Mouse (Mus musculus) brain, embryonic 14.5 days (tissue): ENCODE data around the gene C1qa. TPM values are rescaled to one million over a fixed set of nuclear protein-coding genes. Genes with fewer than 3 reads are reported as not detected.
A peak's percentile ranks its signal among the peaks of the same experiment; 100 is the strongest.

Experiments
- DNase-seq: peaks from one replicate; pipeline ENCODE4 v3.0.0-alpha.2; 2011; ENCODE audit warnings: low read depth
- CTCF ChIP-seq: fragments of 200-500 bp; IDR thresholded peaks from 2 replicates; pipeline ENCODE4 v1.5.1; 2012; ENCODE audit warnings: inconsistent platforms, mild to moderate bottlenecking, moderate library complexity, borderline replicate concordance; ENCODE audit not compliant: insufficient read depth, insufficient read length; ENCODE audit errors: extremely low read depth
- POLR2A ChIP-seq: fragments of 200-500 bp; IDR thresholded peaks from 2 replicates; pipeline ENCODE4 v1.6.1; 2012; ENCODE audit warnings: mild to moderate bottlenecking, inconsistent platforms, borderline replicate concordance; ENCODE audit not compliant: poor library complexity, insufficient read depth, insufficient read length, severe bottlenecking; ENCODE audit errors: extremely low read depth
- polyA plus RNA-seq: library from polyadenylated mRNA; depleted of rRNA; stranded (reverse); fragments of >200 nt; gene quantifications from 2 replicates; pipeline ENCODE4 v1.2.3, GENCODE M21; 2012; rRNA removed

Gene C1qa
- polyA plus RNA-seq: 14.2 and 14.9 TPM in 2 replicates

DNA sequence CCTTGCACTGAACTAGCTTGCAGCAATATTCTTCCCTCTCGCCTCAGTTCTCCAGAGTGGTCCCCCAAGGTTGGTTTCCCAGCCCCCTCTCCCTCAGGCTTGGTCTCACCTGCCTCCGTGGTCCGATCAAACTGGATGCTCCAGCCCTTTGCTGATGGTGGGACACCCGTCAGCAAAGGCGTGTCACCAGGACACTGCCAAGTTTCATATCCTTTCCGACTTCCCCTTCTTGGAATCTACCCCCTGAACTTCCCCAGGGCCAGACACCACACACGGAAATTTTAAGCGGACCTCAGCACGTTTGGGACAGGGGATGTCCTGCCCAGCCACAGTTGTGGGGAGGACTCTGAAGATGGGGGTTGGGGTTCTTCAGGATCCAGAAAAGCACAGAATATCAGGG, at the start of gene C1qa:
C1qa (minus strand) TSS at position 167 of the 400 bp plus-strand sequence.
- TF ChIP-seq CTCF: no peak
- TF ChIP-seq POLR2A: no peak

DNA sequence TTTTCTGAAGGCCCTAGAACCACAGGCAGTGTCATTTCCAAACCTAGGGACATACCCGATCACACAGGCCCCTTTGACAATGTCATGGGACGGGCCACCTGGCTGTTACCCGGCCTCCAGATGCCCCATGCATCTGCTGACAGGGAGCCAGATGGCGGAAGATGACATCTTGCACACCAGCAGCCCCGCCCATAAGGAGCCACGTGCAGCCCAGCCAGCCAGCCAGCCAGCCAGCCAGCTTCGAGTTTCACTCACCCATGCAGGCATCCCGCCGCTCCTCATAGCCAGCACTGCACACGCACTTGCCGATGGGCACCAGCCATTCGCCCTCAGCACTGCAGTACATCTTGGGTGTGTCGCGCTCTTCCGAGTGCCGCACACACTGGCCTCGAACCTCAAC, 46.8 kb upstream of the C1qa start:
- no peak for TF ChIP-seq CTCF
- no peak for TF ChIP-seq POLR2A
- peak; percentile 55 for DNase-seq

More for the DNA sequence above, at the start of gene C1qa:
- DNase-seq: no peak

DNA sequence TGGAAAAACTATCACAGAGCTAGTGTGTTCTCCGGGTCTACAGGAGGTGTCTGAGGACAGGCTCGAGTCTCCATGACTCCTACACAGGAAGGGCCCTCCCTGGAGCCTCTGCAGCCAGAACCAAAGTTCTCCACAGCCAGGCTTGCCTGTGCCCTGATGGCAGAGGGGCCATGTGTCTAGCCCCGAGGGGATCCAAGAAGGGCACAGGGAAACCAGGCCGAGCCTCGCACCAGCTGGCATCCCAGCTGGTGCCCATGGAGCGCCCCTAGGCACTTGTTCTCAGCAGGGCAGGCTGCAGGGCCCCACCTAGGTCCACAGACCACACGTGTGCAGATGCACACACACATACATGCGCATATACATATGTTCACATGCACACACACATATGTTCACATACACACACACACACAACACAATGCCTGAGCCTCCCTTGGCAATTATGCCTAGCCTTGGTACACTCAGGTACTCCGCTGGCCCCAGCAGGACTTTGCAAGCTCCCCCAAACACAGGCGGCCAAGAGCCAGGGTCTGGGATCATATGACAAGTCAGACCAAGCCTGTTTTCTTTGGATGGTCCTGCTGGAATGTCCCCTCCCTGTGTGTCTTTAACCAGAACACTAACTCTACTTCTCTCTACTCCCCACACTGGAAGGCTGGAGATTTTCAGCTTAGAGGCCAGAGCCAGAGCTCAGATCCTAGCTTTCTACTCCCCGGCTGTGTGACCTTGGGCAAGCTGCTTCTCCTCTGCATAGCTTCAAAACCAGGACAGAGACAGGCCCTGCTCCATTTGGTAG, 46.2 kb upstream of the C1qa start:
- DNase-seq: no peak
- TF ChIP-seq POLR2A (no peak), CTCF (no peak)

DNA sequence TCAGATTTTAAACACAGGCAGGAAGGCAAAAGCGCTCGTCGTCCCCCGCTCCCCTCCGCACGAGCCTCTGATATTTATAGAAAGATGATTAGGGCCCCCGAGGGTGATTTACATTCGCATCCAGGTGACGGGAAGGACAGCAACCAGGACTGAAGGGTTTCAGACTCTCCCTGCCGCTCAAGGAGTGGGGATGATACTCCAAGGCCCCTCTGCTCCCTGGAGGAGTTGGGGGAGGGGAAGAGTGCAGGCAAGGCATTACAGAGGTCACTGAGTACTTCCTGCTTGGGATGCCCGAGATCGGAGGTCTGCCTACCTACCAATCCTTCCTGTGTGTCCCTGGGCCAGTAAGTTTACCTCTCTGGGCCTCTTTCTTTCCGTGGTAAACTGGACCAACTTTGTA, 44.6 kb upstream of the C1qa start:
- no peak for DNase-seq
- no peak for TF ChIP-seq CTCF
- no peak for TF ChIP-seq POLR2A

DNA sequence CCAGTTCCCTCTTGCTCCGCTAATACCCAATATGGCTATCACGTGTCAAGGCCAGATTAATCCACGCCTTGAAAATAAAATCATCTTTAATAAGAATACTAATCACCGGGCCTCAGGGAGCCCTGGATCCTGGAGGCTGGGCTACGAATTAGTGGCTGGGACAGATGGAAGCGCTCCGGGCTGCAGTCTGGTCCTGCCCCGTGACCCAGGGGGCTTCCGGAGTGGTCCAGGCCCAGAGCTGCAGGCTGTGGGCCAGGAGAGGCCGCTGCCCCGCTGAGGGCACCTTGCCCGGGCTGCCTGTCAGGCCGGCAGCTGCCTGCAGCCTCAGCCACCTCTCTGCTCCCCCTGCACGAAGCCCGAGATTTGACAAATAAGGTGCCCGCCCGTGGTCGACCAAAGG, 44.2 kb upstream of the C1qa start:
- peak; percentile 48 for DNase-seq
- TF ChIP-seq CTCF (no peak), POLR2A (no peak)

DNA sequence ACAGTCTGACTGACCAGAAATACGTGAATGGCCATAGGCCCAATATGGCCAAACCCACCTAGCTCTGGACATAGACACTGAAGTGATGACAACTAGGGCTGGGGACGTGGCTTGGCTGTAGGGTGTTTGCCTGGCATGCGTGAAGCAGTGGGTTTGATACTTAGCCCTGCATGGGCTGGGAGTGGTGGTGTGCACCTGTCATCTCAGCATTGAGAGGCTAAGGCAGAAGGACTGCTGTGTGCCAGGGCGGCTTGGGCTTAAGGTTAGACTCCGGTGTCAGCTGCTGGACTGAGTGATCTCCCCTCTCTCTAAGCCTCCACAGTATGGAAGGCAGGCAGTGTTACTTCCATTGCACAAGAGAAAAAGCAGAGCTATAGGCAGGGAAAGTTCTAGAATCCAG, 39.3 kb upstream of the C1qa start:
- TF ChIP-seq CTCF (no peak), POLR2A (no peak)
- DNase-seq: no peak

DNA sequence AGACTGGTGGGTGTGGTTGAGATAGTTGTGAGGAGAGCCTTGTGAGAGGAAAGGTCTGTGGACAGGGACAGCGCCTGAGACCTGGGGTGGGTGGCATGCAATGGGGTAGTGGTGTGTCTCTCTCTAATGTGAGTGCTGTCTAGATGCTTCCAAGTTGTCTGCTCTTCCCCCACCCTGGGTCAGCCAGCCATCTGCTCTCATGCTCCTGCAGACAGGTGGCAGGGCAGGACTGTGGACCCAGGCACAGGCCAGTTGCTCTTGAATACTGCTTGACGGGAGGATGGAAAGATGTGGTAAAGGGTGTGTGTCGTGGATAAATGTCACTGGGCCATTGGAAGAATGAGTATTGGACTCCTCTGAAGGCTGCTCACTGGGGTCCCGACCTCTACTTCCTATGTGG, 38.7 kb upstream of the C1qa start:
- no peak for DNase-seq
- no peak for TF ChIP-seq POLR2A
- TF ChIP-seq CTCF: no peak

DNA sequence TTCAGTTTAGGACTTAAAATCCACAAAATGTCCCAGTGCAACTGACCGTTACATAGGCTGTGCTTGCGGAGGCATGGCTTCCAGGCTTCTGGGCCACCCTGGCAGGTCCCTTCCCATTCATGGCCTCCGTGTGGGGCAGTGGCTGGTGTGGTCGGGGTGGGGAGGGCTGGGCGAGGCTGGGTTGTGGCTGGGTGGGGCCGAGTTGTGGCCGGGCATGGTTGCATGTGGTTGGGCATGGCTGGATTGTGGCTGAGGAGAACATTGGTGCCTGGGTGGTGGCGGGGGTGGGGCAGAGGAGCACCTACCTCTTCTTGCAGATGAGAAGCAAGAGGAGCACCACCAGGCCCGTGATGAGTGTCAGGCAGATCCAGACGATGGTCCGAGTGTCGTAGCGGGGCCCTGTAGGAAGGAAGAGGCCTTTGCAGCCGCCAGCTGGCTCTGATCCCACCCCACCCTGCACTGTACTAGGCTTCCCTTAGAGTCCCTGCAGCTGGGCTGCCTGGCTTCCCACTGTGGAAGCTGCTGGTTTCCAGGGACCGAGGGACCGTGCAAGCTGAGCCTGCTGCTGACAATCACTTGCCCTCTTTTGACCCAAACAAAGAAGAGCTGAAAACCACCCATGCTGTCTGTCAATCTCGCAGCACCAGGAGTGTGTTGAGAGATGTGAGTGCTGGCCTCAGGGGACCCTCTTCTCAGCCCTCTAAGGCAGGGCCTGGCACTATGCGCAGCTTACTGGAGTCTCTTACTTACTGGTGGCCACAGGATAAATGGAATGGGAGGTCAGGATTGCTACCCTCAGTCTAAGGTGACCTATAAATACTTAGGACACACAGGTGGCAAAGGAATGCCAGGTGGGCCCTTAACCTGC, 36.4 kb upstream of the C1qa start:
- peak; percentile 55 for DNase-seq
- no peak for TF ChIP-seq POLR2A
- no peak for TF ChIP-seq CTCF

DNA sequence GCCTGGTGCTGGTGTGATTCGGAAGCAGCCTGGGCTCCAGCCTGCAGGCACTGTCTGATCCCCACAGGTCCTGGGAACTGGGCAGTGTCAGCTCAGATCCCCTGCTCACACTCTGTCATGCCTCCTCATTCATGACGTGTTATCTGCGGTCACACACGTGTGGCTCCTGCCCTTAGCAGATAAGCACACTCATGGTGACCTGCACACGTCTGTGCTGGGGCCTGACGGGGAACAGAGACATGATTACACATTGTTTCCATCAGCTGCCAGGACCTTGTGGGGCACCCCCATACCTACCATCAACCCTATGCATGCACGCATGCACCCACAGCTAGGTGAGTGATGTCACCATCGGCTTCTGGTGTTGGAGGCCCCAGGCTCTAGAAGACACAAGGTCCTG, 31.9 kb upstream of the C1qa start:
- TF ChIP-seq POLR2A (no peak), CTCF (no peak)
- DNase-seq: no peak

DNA sequence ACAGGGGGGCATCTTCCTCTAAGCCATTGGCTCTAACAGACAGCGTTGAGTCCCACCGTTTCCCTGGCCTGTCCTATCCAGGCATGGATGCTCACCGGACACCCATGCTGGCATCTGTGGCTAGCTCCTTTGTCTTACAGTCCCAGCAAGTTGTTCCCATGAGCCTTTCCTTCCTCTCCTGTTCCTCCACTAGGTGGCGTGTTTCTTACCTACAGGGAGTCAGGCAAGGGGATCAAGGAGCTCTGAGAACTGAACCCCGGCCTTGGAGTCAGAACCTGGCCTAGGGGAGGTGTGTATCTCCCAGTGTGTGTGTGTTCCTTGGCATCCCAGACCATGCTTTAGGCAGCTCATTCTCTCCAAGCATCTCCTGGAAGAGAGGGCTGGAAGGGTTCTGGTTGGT, 30.3 kb upstream of the C1qa start:
- peak; percentile 63 for DNase-seq
- TF ChIP-seq CTCF (peak; percentile 62), POLR2A (no peak)

DNA sequence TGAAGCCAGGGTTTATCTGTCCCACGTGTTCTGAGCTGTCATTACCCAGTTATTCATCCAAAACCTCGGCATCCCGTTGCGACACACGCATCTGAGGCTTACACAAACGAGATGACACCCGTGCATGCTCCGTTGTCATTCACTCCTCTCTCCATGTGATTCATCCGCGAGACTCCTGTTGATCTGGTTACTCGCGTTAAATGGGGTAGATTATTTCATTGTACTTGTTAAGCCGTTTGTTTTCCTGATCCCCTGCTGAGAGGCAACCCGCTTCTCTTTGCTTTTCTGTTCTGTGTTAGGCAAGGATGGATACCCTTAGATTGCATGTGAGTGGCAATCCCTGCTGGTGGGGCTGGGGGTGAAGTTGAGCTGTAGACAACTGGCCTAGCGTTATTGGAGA, 27.2 kb upstream of the C1qa start:
- peak; percentile 58 for DNase-seq
- no peak for TF ChIP-seq CTCF
